ENCODE assay signal across 10 mouse cellular contexts in genomic region chr10:94116781-94117340, GRCm38 (mm10). TPM values are rescaled to one million over a fixed set of nuclear protein-coding genes. Genes with fewer than 3 reads are reported as not detected.
DNase-seq lines count a peak whose midpoint lies in the region; ATAC-seq and TF ChIP-seq lines count a peak whose summit lies in the region.
"Had no signal": no experiment of that assay in that cellular context is flagged by ENCODE, and none has a peak within 500 bp of the region (broad histone marks: within the 10 kb centered on the region; RNA-seq: fewer than 3 reads in every experiment).

No protein-coding gene starts in this region.

- no peak overlapping the region for H3K4me3 ChIP-seq in kidney, embryonic 16.5 days (ENCODE audit: low read length)
- no peak overlapping the region for H3K4me3 ChIP-seq in kidney, adult 2 months (ENCODE audit: insufficient read depth, low read depth, low read length)
- H3K4me3 ChIP-seq in embryonic fibroblast, embryonic 13.5 days (ENCODE audit: insufficient read depth, low read length), result no peak overlapping the region
- H3K4me3 ChIP-seq in midbrain, embryonic 15.5 days, result no peak overlapping the region
- H3K4me3 ChIP-seq: forebrain, embryonic 10.5 days; lung, embryonic 15.5 days had no signal

- H3K27me3 ChIP-seq in kidney, embryonic 16.5 days (ENCODE audit: insufficient read depth, low read length), result no peaks in the 10 kb centered on the region
- H3K27me3 ChIP-seq in kidney, adult 2 months (replicated peaks; ENCODE audit: control insufficient read depth, insufficient read depth, low read length), result no peaks in the 10 kb centered on the region
- H3K27me3 ChIP-seq in midbrain, embryonic 15.5 days (replicated peaks), result no peaks in the 10 kb centered on the region
- H3K27me3 ChIP-seq: lung, embryonic 15.5 days had no signal

- 0 out of 2 replicates have a peak, but pooled peaks have one; percentile 35 for ATAC-seq in kidney, embryonic 16.5 days (ENCODE audit: low FRiP score, low TSS enrichment)
- ATAC-seq in midbrain, embryonic 15.5 days (replicated peaks), result no peak
- ATAC-seq in CD4-positive, CD25-positive, alpha-beta regulatory T cell, adult 4 months, result no peak

- no peak overlapping the region for H3K4me2 ChIP-seq in kidney, embryonic 16.5 days (replicated peaks; ENCODE audit: low read depth, low read length)
- no peak overlapping the region for H3K4me2 ChIP-seq in midbrain, embryonic 15.5 days
- H3K4me2 ChIP-seq: lung, embryonic 15.5 days had no signal

- H3K9me3 ChIP-seq in kidney, embryonic 16.5 days (ENCODE audit: low read length), result no peaks in the 10 kb centered on the region
- no peaks in the 10 kb centered on the region for H3K9me3 ChIP-seq in midbrain, embryonic 15.5 days
- H3K9me3 ChIP-seq: forebrain, embryonic 10.5 days; lung, embryonic 15.5 days had no signal

- H3K9ac ChIP-seq in kidney, embryonic 16.5 days (replicated peaks; ENCODE audit: low read length), result no peak overlapping the region
- H3K9ac ChIP-seq in midbrain, embryonic 15.5 days, result no peak overlapping the region
- H3K9ac ChIP-seq: lung, embryonic 15.5 days had no signal

- H3K4me1 ChIP-seq in kidney, embryonic 16.5 days (ENCODE audit: insufficient read depth, low read length), result peaks cover 7% of the 10 kb centered on the region; the same call in 1 of the 2 replicates
- H3K4me1 ChIP-seq in kidney, adult 2 months (ENCODE audit: control insufficient read depth, insufficient read depth, low read length), result peaks cover 2% of the 10 kb centered on the region; the same call in 1 of the 2 replicates
- peaks cover 15% of the 10 kb centered on the region for H3K4me1 ChIP-seq in embryonic fibroblast, embryonic 13.5 days (ENCODE audit: control insufficient read depth, insufficient read depth, low read length)
- H3K4me1 ChIP-seq in midbrain, embryonic 15.5 days, result no peaks in the 10 kb centered on the region

- no peak overlapping the region for H3K27ac ChIP-seq in kidney, embryonic 16.5 days (ENCODE audit: low read length)
- H3K27ac ChIP-seq in kidney, adult 2 months (ENCODE audit: insufficient read depth, low read depth, low read length), result no peak overlapping the region
- peak overlapping the region; percentile 35 for H3K27ac ChIP-seq in embryonic fibroblast, embryonic 13.5 days (ENCODE audit: insufficient read depth, low read length)
- no peak overlapping the region for H3K27ac ChIP-seq in midbrain, embryonic 15.5 days
- H3K27ac ChIP-seq: forebrain, embryonic 10.5 days; lung, embryonic 15.5 days had no signal

- no peak for TF ChIP-seq POLR2A in kidney, adult 2 months (IDR thresholded peaks at IDR 0.05; ENCODE audit: low read depth, low read length)
- TF ChIP-seq POLR2A in embryonic fibroblast, embryonic 13.5 days (IDR thresholded peaks at IDR 0.05; ENCODE audit: low read depth, low read length), result no peak

- no peak for TF ChIP-seq CTCF in kidney, adult 2 months (conservative IDR thresholded peaks at IDR 0.05; ENCODE audit: insufficient read depth, insufficient read length, low read depth, low read length)
- TF ChIP-seq CTCF in embryonic fibroblast, embryonic 13.5 days (IDR thresholded peaks at IDR 0.05; ENCODE audit: borderline replicate concordance, insufficient read depth, low read length), result no peak

- H3K36me3 ChIP-seq in kidney, embryonic 16.5 days (ENCODE audit: insufficient read depth, low read length), result no peaks in the 10 kb centered on the region
- H3K36me3 ChIP-seq in kidney, adult 2 months (ENCODE audit: control insufficient read depth, insufficient read depth, low read length), result no peaks in the 10 kb centered on the region
- no peaks in the 10 kb centered on the region for H3K36me3 ChIP-seq in midbrain, embryonic 15.5 days (replicated peaks)
- H3K36me3 ChIP-seq: lung, embryonic 15.5 days had no signal

- 71% methylated on average over 12 of the region's 12 CpGs for WGBS in kidney, embryonic 16.5 days
- 59% methylated on average over 12 of the region's 12 CpGs for WGBS in kidney, adult 2 months
- 77% methylated on average over 12 of the region's 12 CpGs for WGBS in midbrain, embryonic 15.5 days

- peak; percentile 37 to 81 for DNase-seq in adrenal gland, adult (ENCODE audit: inconsistent age in 2 of 2, low spot score in 1 of 2)
- no peak for DNase-seq in adrenal gland, postnatal 4 days (ENCODE audit: low spot score in 2 of 2)
- no peak for DNase-seq in kidney, adult 2 months
- DNase-seq in 3134 (ENCODE audit: extremely low read depth, insufficient read length, low spot score), result peak; percentile 80

RNA-seq across cellular contexts. Expression of gene Nr2c1, which starts 31.0 kb away (rescaled TPM):
- 10 to 100 TPM; 16.3 to 18.0 TPM for total RNA-seq in adrenal gland, postnatal 4 days (2021)
- polyA plus RNA-seq in kidney, embryonic 16.5 days (2015; fragmentation: Nextera tagmentation; extraction: Ambion mirVana), result 9.5 and 10.0 TPM in 2 replicates
- 4.0 and 4.1 TPM in 2 replicates for polyA plus RNA-seq in kidney, adult 2 months (2012; rRNA removed)
- polyA plus RNA-seq in embryonic fibroblast, embryonic 13.5 days (2011; ENCODE audit: insufficient read length, low read depth, missing spikeins), result 14.7 and 15.2 TPM in 2 replicates
- 8.0 and 8.2 TPM in 2 replicates for polyA plus RNA-seq in midbrain, embryonic 15.5 days (2015; fragmentation: Nextera tagmentation; extraction: Ambion mirVana)
- 1 to 10 TPM; 4.6 to 6.4 TPM for polyA plus RNA-seq in CD4-positive, CD25-positive, alpha-beta regulatory T cell, adult 4 months (2017; shearing (Covaris generic))

Comparison
In these comparisons a context has a peak if more than half of its experiments do, and no peak if none do; other contexts are left out.
1. DNase-seq: peak in adrenal gland, adult (2 of 2) and 3134 (single experiment); none in adrenal gland, postnatal 4 days (0 of 2) and kidney, adult 2 months (single experiment).